Comparison of ENCODE assay signal across 8 mouse cellular contexts in the genomic region with DNA sequence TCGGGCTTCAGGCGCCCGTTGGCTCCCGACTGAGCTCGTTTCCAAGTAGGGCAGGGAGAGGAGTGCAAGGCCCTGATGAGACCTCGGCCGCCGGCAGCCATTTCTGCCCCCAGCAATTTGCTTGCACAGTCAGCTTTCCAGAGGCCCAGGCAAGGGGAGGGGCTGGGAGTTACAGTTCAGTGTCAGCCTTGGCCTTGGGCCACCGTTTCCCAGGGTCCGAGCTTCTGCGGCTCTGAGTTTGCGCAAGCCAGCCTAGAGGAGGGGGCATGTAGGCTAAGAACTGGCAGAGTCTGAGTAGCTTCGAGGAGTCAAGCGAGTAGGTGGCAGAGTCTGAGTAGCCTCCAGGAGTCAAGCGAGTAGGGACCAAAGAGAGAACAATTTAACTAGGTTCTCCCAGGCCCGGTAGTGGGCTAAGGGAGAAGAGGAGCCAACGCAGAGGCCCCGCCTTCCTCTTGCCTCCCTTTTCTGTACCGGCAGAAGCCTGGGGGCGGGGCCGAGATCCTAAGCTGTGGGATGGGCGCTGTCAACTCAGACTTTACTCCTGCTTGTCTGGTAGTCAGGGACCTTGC. TPM values are rescaled to one million over a fixed set of nuclear protein-coding genes. Genes with fewer than 3 reads are reported as not detected.
DNase-seq lines count a peak whose midpoint lies in the region; ATAC-seq lines count a peak whose summit lies in the region.

A gene (minus strand): TSS at position 413 of the 569 bp plus-strand sequence.

- no peaks in the 10 kb centered on the region for H3K9me3 ChIP-seq in hindbrain, embryonic 14.5 days (ENCODE audit: control insufficient read depth, low read length)

- peak within 1 kb of the TSS; percentile 51 for H3K27ac ChIP-seq in hindbrain, embryonic 14.5 days

- H3K9ac ChIP-seq in hindbrain, embryonic 14.5 days, result peak within 1 kb of the TSS; percentile 39

- peaks cover 11% of the 10 kb centered on the region for H3K4me1 ChIP-seq in hindbrain, embryonic 14.5 days (replicated peaks; ENCODE audit: control insufficient read depth, insufficient read depth, low read length)

- ATAC-seq in common myeloid progenitor, adult 5-6 weeks (replicated peaks; ENCODE audit: low read depth, poor library complexity, severe bottlenecking), result peak; percentile 67
- ATAC-seq in hindbrain, embryonic 14.5 days (ENCODE audit: low FRiP score), result peak; percentile 87

- peak; percentile 75 to 81 for DNase-seq in adrenal gland, adult 18-20 months (ENCODE audit: low spot score in 2 of 2)
- peak; percentile 71 for DNase-seq in gastrocnemius, adult 18-20 months (ENCODE audit: low spot score)
- DNase-seq in hindbrain, embryonic 14.5 days (ENCODE audit: low spot score), result peak; percentile 84
- peak; percentile 41 to 58 for DNase-seq in layer of hippocampus, postnatal 36 days
- peak; percentile 80 for DNase-seq in lung, postnatal 14 days
- DNase-seq in retina, embryonic 14.5 days (ENCODE audit: low spot score), result peak; percentile 87
- peak; percentile 43 for DNase-seq in urinary bladder, postnatal 10 days (ENCODE audit: low spot score)

- H3K4me2 ChIP-seq in hindbrain, embryonic 14.5 days (replicated peaks), result peak within 1 kb of the TSS; percentile 56

- peak within 1 kb of the TSS; percentile 29 for H3K4me3 ChIP-seq in hindbrain, embryonic 14.5 days (replicated peaks; ENCODE audit: low read length)

- 5% methylated on average over 22 of the region's 22 CpGs for WGBS in hindbrain, embryonic 14.5 days

- H3K27me3 ChIP-seq in hindbrain, embryonic 14.5 days (ENCODE audit: control insufficient read depth, insufficient read depth, low read length), result no peaks in the 10 kb centered on the region

- H3K36me3 ChIP-seq in hindbrain, embryonic 14.5 days (replicated peaks; ENCODE audit: control insufficient read depth, insufficient read depth), result no peaks in the 10 kb centered on the region

RNA-seq across cellular contexts. Expression of the gene that starts here (rescaled TPM):
- total RNA-seq in adrenal gland, adult 18-20 months (2021), result 10 to 100 TPM; 23.1 to 46.7 TPM
- total RNA-seq in common myeloid progenitor, adult 5-6 weeks (2017), result 0.39 and 0.73 TPM in 2 replicates
- under 1 TPM; 0.53 to 0.97 TPM for total RNA-seq in gastrocnemius, adult 18-20 months (2021)
- polyA plus RNA-seq in hindbrain, embryonic 14.5 days (2014; fragmentation: Nextera tagmentation; extraction: Ambion mirVana), result 1.6 and 2.9 TPM in 2 replicates
- total RNA-seq in layer of hippocampus, postnatal 36 days (2021), result 1 to 10 TPM; 2.6 to 3.0 TPM

Comparison
In these comparisons a context has a peak if more than half of its experiments do, and no peak if none do; other contexts are left out.
1. Peak in every context shown above with its lines: DNase-seq, ATAC-seq, H3K4me3 ChIP-seq and H3K27ac ChIP-seq.
2. RNA of the gene that starts here (total RNA-seq): 23.1 to 46.7 TPM in adrenal gland, adult 18-20 months; 2.6 to 3.0 TPM in layer of hippocampus, postnatal 36 days, 0.53 to 0.97 TPM in gastrocnemius, adult 18-20 months and 0.39 to 0.73 TPM in common myeloid progenitor, adult 5-6 weeks; every median in the first group is over 4 times any median in the second.
3. Peak in ATAC-seq in common myeloid progenitor, adult 5-6 weeks; RNA of the gene not detected or under 1 TPM.
4. Peak in DNase-seq in gastrocnemius, adult 18-20 months; RNA of the gene not detected or under 1 TPM.